Mouse (Mus musculus) skeletal muscle tissue, adult 2 months (tissue): ENCODE measurements at regions not wholly inside any gene's neighbourhood (a gene's known extent, or its start where the extent isn't known, plus 50 kb on each side); places are given as distances from the start of the nearest gene placed in this dataset.

Experiments used
- DNase-seq: peaks from one replicate; pipeline ENCODE4 v3.0.0-alpha.2; 2012; ENCODE audit warnings: low read depth, low spot score

- no peak for DNase-seq
These were observed 176.6 kb downstream of the Rps12 start for GRCm38 (mm10) chr10:23610485-23610884.

GRCm38 (mm10) chr10:23610046-23610445 lies 177.0 kb downstream of the Rps12 start:
- DNase-seq = no peak

- DNase-seq = peak; percentile 92
These were observed 177.7 kb downstream of the Rps12 start for GRCm38 (mm10) chr10:23609270-23609914.

GRCm38 (mm10) chr10:23600701-23601100 lies 186.4 kb downstream of the Rps12 start:
- DNase-seq = peak; percentile 79

- DNase-seq = no peak
These were observed 191.5 kb downstream of the Rps12 start for GRCm38 (mm10) chr10:23595541-23595940.

GRCm38 (mm10) chr10:23580230-23580629 lies 206.8 kb downstream of the Rps12 start:
- no peak for DNase-seq

GRCm38 (mm10) chr10:23571013-23571412 lies 216.1 kb downstream of the Rps12 start:
- DNase-seq = no peak

GRCm38 (mm10) chr10:23569386-23569785 lies 217.7 kb downstream of the Rps12 start:
- no peak for DNase-seq

- no peak for DNase-seq
These were observed 211.8 kb upstream of the Eya4 start for GRCm38 (mm10) chr10:23562273-23562885.

GRCm38 (mm10) chr10:23559980-23560658 lies 209.5 kb upstream of the Eya4 start:
- no peak for DNase-seq

- no peak for DNase-seq
These were observed 207.2 kb upstream of the Eya4 start for GRCm38 (mm10) chr10:23557828-23558227.

- DNase-seq = no peak
These were observed 198.6 kb upstream of the Eya4 start for GRCm38 (mm10) chr10:23549207-23549606.

- DNase-seq = no peak
These were observed 197.7 kb upstream of the Eya4 start for GRCm38 (mm10) chr10:23548322-23548721.

- peak; percentile 88 for DNase-seq
These were observed 192.1 kb upstream of the Eya4 start for GRCm38 (mm10) chr10:23542712-23543111.

- DNase-seq = peak; percentile 84
These were observed 191.3 kb upstream of the Eya4 start for GRCm38 (mm10) chr10:23541914-23542313.

- no peak for DNase-seq
These were observed 184.1 kb upstream of the Eya4 start for GRCm38 (mm10) chr10:23534636-23535035.

GRCm38 (mm10) chr10:23531964-23532758 lies 181.6 kb upstream of the Eya4 start:
- DNase-seq = no peak

- DNase-seq = no peak
These were observed 180.1 kb upstream of the Eya4 start for GRCm38 (mm10) chr10:23530715-23531114.

GRCm38 (mm10) chr10:23526796-23527195 lies 176.2 kb upstream of the Eya4 start:
- DNase-seq = no peak

GRCm38 (mm10) chr10:23522664-23523063 lies 172.1 kb upstream of the Eya4 start:
- DNase-seq = no peak

GRCm38 (mm10) chr10:23493647-23494046 lies 143.1 kb upstream of the Eya4 start:
- no peak for DNase-seq

GRCm38 (mm10) chr10:23492971-23493370 lies 142.4 kb upstream of the Eya4 start:
- DNase-seq = no peak
